Comparison of ENCODE assay signal across 19 mouse cellular contexts in genomic region chr10:54120375-54120774, GRCm38 (mm10). TPM values are rescaled to one million over a fixed set of nuclear protein-coding genes. Genes with fewer than 3 reads are reported as not detected.
A peak's percentile ranks its signal among the peaks of the same experiment; 100 is the strongest.
DNase-seq lines count a peak whose midpoint lies in the region; ATAC-seq and TF ChIP-seq lines count a peak whose summit lies in the region.
"Had no signal": no experiment of that assay in that cellular context is flagged by ENCODE, and none has a peak within 500 bp of the region (broad histone marks: within the 10 kb centered on the region; RNA-seq: fewer than 3 reads in every experiment).

No protein-coding gene starts in this region.

- no peak overlapping the region for H3K4me2 ChIP-seq in lung, embryonic 14.5 days
- H3K4me2 ChIP-seq in kidney, embryonic 15.5 days, result no peak overlapping the region
- no peak overlapping the region for H3K4me2 ChIP-seq in forebrain, embryonic 14.5 days (ENCODE audit: low read length)
- H3K4me2 ChIP-seq: heart, embryonic 12.5 days; midbrain, embryonic 11.5 days had no signal

- no peaks in the 10 kb centered on the region for H3K36me3 ChIP-seq in lung, embryonic 14.5 days (ENCODE audit: insufficient read depth)
- H3K36me3 ChIP-seq in kidney, embryonic 15.5 days, result no peaks in the 10 kb centered on the region
- no peaks in the 10 kb centered on the region for H3K36me3 ChIP-seq in forebrain, embryonic 14.5 days (ENCODE audit: control insufficient read depth, insufficient read depth, low read length)
- H3K36me3 ChIP-seq: heart, embryonic 12.5 days; hindbrain, embryonic 10.5 days had no signal

- H3K27me3 ChIP-seq in lung, embryonic 14.5 days (ENCODE audit: insufficient read depth, low read length), result no peaks in the 10 kb centered on the region
- H3K27me3 ChIP-seq in kidney, embryonic 15.5 days, result no peaks in the 10 kb centered on the region
- H3K27me3 ChIP-seq in forebrain, embryonic 14.5 days (replicated peaks; ENCODE audit: control insufficient read depth, insufficient read depth, low read length), result no peaks in the 10 kb centered on the region
- H3K27me3 ChIP-seq: heart, embryonic 12.5 days had no signal

- WGBS in lung, embryonic 14.5 days, result 44% methylated on average over 2 of the region's 2 CpGs
- 26% methylated on average over 2 of the region's 2 CpGs for WGBS in kidney, embryonic 15.5 days
- WGBS in forebrain, embryonic 14.5 days, result 87% methylated on average over 2 of the region's 2 CpGs

- no peak for TF ChIP-seq POLR2A in bone marrow macrophage, adult 2 months (IDR thresholded peaks at IDR 0.05; ENCODE audit: borderline replicate concordance, low read depth, low read length)

- ATAC-seq in lung, embryonic 14.5 days (ENCODE audit: insufficient read depth), result no peak
- ATAC-seq in kidney, embryonic 15.5 days (replicated peaks; ENCODE audit: low FRiP score), result 0 out of 2 replicates have a peak, but pooled peaks have one; percentile 29
- ATAC-seq in forebrain, embryonic 14.5 days, result no peak
- ATAC-seq: intestine, embryonic 16.5 days; lung, postnatal 0 days had no signal

- H3K4me1 ChIP-seq in lung, embryonic 14.5 days (ENCODE audit: insufficient read depth), result no peaks in the 10 kb centered on the region
- peaks cover 43% of the 10 kb centered on the region for H3K4me1 ChIP-seq in bone marrow macrophage, adult 2 months (ENCODE audit: control insufficient read depth, insufficient read depth, low read length)
- H3K4me1 ChIP-seq in kidney, embryonic 15.5 days, result no peaks in the 10 kb centered on the region
- H3K4me1 ChIP-seq in forebrain, embryonic 14.5 days (ENCODE audit: control insufficient read depth, insufficient read depth, low read length), result no peaks in the 10 kb centered on the region
- H3K4me1 ChIP-seq: hindbrain, embryonic 10.5 days had no signal

- H3K4me3 ChIP-seq in lung, embryonic 14.5 days (ENCODE audit: low read depth, low read length), result no peak overlapping the region
- H3K4me3 ChIP-seq in bone marrow macrophage, adult 2 months (ENCODE audit: insufficient read depth, low read length), result no peak overlapping the region
- H3K4me3 ChIP-seq in kidney, embryonic 15.5 days (replicated peaks), result no peak overlapping the region
- H3K4me3 ChIP-seq in forebrain, embryonic 14.5 days (ENCODE audit: low read depth, low read length), result no peak overlapping the region
- H3K4me3 ChIP-seq: erythroblast, embryonic 14.5 days; heart, embryonic 12.5 days; hindbrain, embryonic 10.5 days; myocyte had no signal

- no peak for TF ChIP-seq CTCF in lung, embryonic 14.5 days (IDR thresholded peaks at IDR 0.05; ENCODE audit: low read depth)
- TF ChIP-seq CTCF in bone marrow macrophage, adult 2 months (IDR thresholded peaks at IDR 0.05; ENCODE audit: low read depth, low read length), result no peak

- no peaks in the 10 kb centered on the region for H3K9me3 ChIP-seq in lung, embryonic 14.5 days (ENCODE audit: low read depth, low read length)
- no peaks in the 10 kb centered on the region for H3K9me3 ChIP-seq in kidney, embryonic 15.5 days (replicated peaks)
- no peaks in the 10 kb centered on the region for H3K9me3 ChIP-seq in forebrain, embryonic 14.5 days (replicated peaks; ENCODE audit: control insufficient read depth, low read length)
- H3K9me3 ChIP-seq: heart, embryonic 12.5 days; hindbrain, embryonic 10.5 days had no signal

- no peak overlapping the region for H3K27ac ChIP-seq in lung, embryonic 14.5 days (ENCODE audit: low read depth)
- peak overlapping the region; percentile 98 for H3K27ac ChIP-seq in bone marrow macrophage, adult 2 months (ENCODE audit: insufficient read depth, low read depth, low read length)
- H3K27ac ChIP-seq in kidney, embryonic 15.5 days, result no peak overlapping the region
- no peak overlapping the region for H3K27ac ChIP-seq in forebrain, embryonic 14.5 days (ENCODE audit: low read depth, low read length)
- H3K27ac ChIP-seq: hindbrain, embryonic 10.5 days had no signal

- no peak overlapping the region for H3K9ac ChIP-seq in lung, embryonic 14.5 days
- no peak overlapping the region for H3K9ac ChIP-seq in kidney, embryonic 15.5 days
- H3K9ac ChIP-seq in forebrain, embryonic 14.5 days (ENCODE audit: low read length), result no peak overlapping the region
- H3K9ac ChIP-seq: heart, embryonic 12.5 days had no signal

- DNase-seq in lung, embryonic 14.5 days, result peak; percentile 27
- DNase-seq in lung, postnatal 14 days, result no peak
- DNase-seq in skeletal muscle tissue, adult 2 months (ENCODE audit: low read depth, low spot score), result peak; percentile 27
- no peak for DNase-seq in forebrain, embryonic 14.5 days (ENCODE audit: low spot score)
- no peak for DNase-seq in layer of hippocampus, adult 9-10 months (ENCODE audit: low spot score)
- DNase-seq: cerebellum, adult 2 months; embryo, embryonic 11 days; liver; retina, postnatal 1 day; thymus, postnatal 25 days had no signal

RNA-seq across cellular contexts. Expression of gene Man1a, which starts 44.0 kb away (rescaled TPM):
- polyA plus RNA-seq in lung, embryonic 14.5 days (2014; fragmentation: Nextera tagmentation; extraction: Ambion mirVana), result 4.7 and 4.8 TPM in 2 replicates
- 119 and 127 TPM in 2 replicates for polyA plus RNA-seq in bone marrow macrophage, adult 2 months (2012; ENCODE audit: insufficient read depth, insufficient read length, missing spikeins)
- 8.4 and 8.5 TPM in 2 replicates for polyA plus RNA-seq in kidney, embryonic 15.5 days (2015; fragmentation: Nextera tagmentation; extraction: Ambion mirVana)
- 2.0 and 2.5 TPM in 2 replicates for polyA plus RNA-seq in forebrain, embryonic 14.5 days (2014; fragmentation: Nextera tagmentation; extraction: Ambion mirVana)

Comparison
In these comparisons a context has a peak if more than half of its experiments do, and no peak if none do; other contexts are left out.
1. DNase-seq: peak in lung, embryonic 14.5 days (single experiment) and skeletal muscle tissue, adult 2 months (single experiment); none in lung, postnatal 14 days (single experiment), forebrain, embryonic 14.5 days (single experiment) and layer of hippocampus, adult 9-10 months (single experiment).
2. RNA of gene Man1a, which starts 44.0 kb away (polyA plus RNA-seq): 119 to 127 TPM in bone marrow macrophage, adult 2 months; 8.4 to 8.5 TPM in kidney, embryonic 15.5 days, 4.7 to 4.8 TPM in lung, embryonic 14.5 days and 2.0 to 2.5 TPM in forebrain, embryonic 14.5 days; every median in the first group is over 10 times any median in the second.